Mouse (Mus musculus): ENCODE measurements at regions not wholly inside any gene's neighbourhood (a gene's known extent, or its start where the extent isn't known, plus 50 kb on each side); places are given as distances from the start of the nearest gene placed in this dataset.

GRCm38 (mm10) chr5:55276265-55276837 lies 1278.1 kb downstream of the Stim2 start:
- no peak overlapping the region for H3K9ac ChIP-seq (replicated peaks)
- H3K4me2 ChIP-seq (replicated peaks): no peak overlapping the region
- no peaks in the 10 kb centered on the region for H3K36me3 ChIP-seq
- WGBS: 93% methylated on average over 1 of the region's 1 CpGs
- no peaks in the 10 kb centered on the region for H3K4me1 ChIP-seq
- no peak overlapping the region for H3K4me3 ChIP-seq
- ATAC-seq (ENCODE audit: low FRiP score, low read depth): no peak
- H3K27me3 ChIP-seq: no peaks in the 10 kb centered on the region
- no peak overlapping the region for H3K27ac ChIP-seq (replicated peaks)
- no peaks in the 10 kb centered on the region for H3K9me3 ChIP-seq

GRCm38 (mm10) chr5:55293301-55293700 lies 1295.0 kb downstream of the Stim2 start:
- H3K9ac ChIP-seq (replicated peaks): no peak overlapping the region
- H3K9me3 ChIP-seq: no peaks in the 10 kb centered on the region
- ATAC-seq (ENCODE audit: low FRiP score, low read depth): peak; percentile 60; the same call in 1 of the 2 replicates
- H3K4me1 ChIP-seq: peaks cover 4% of the 10 kb centered on the region; the same call in 1 of the 2 replicates
- H3K27ac ChIP-seq (replicated peaks): no peak overlapping the region
- no peaks in the 10 kb centered on the region for H3K36me3 ChIP-seq
- 72% methylated on average over 2 of the region's 2 CpGs for WGBS
- H3K4me3 ChIP-seq: no peak overlapping the region
- H3K4me2 ChIP-seq (replicated peaks): no peak overlapping the region
- H3K27me3 ChIP-seq: no peaks in the 10 kb centered on the region

DNA sequence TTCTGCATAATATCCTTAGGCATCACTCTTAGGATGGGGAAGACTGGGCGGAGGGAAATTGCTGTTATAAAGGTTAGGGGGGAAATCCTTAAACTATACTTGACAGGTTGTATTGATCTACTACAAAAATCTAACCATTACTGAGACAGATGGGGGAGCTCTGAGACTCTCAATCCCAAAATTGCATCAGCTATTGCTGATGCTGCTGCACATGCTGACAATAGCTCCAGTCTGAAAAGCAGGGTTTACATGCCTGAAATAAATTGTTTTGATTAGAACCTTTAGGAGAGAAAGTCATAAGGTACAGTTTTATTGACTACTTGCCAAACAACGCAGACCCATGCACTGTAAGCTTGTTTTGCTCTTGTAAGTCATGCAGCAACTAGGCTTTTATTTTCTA lies 1295.7 kb downstream of the Stim2 start:
- no peaks in the 10 kb centered on the region for H3K36me3 ChIP-seq
- H3K27ac ChIP-seq (replicated peaks): no peak overlapping the region
- H3K4me3 ChIP-seq: no peak overlapping the region
- H3K9me3 ChIP-seq: no peaks in the 10 kb centered on the region
- WGBS: 69% methylated on average over 2 of the region's 2 CpGs
- H3K4me1 ChIP-seq: peaks cover 4% of the 10 kb centered on the region; the same call in 1 of the 2 replicates
- H3K4me2 ChIP-seq (replicated peaks): no peak overlapping the region
- no peak overlapping the region for H3K9ac ChIP-seq (replicated peaks)
- no peaks in the 10 kb centered on the region for H3K27me3 ChIP-seq
- ATAC-seq (ENCODE audit: low FRiP score, low read depth): 0 out of 2 replicates have a peak, but pooled peaks have one; percentile 19

- Histone ChIP-seq H3K4me1 (peaks cover 4% of the 10 kb centered on the region; the same call in 1 of the 2 replicates), H3K4me3 (no peak overlapping the region), H3K36me3 (no peaks in the 10 kb centered on the region), H3K27ac (replicated peaks) (0 out of 2 replicates have a peak overlapping the region, but pooled peaks have one; percentile 22), H3K9me3 (no peaks in the 10 kb centered on the region), H3K4me2 (replicated peaks) (no peak overlapping the region), H3K27me3 (no peaks in the 10 kb centered on the region), H3K9ac (replicated peaks) (no peak overlapping the region)
- 41% methylated on average over 4 of the region's 4 CpGs for WGBS
- no peak for ATAC-seq (ENCODE audit: low FRiP score, low read depth)
Measured at GRCm38 (mm10) chr5:55294781-55295180, 1296.5 kb downstream of the Stim2 start.

- 63% methylated on average over 5 of the region's 5 CpGs for WGBS
- Histone ChIP-seq H3K4me1 (no peaks in the 10 kb centered on the region), H3K9me3 (no peaks in the 10 kb centered on the region), H3K4me2 (replicated peaks) (no peak overlapping the region), H3K36me3 (no peaks in the 10 kb centered on the region), H3K27me3 (no peaks in the 10 kb centered on the region), H3K9ac (replicated peaks) (no peak overlapping the region), H3K27ac (replicated peaks) (no peak overlapping the region), H3K4me3 (no peak overlapping the region)
- ATAC-seq (ENCODE audit: low FRiP score, low read depth): peak; percentile 52
Measured at GRCm38 (mm10) chr5:55301538-55301937, 1303.2 kb downstream of the Stim2 start.

GRCm38 (mm10) chr5:55345968-55346367 lies 1347.7 kb downstream of the Stim2 start:
- no peaks in the 10 kb centered on the region for H3K9me3 ChIP-seq
- H3K36me3 ChIP-seq: no peaks in the 10 kb centered on the region
- H3K27ac ChIP-seq (replicated peaks): no peak overlapping the region
- no peak overlapping the region for H3K4me2 ChIP-seq (replicated peaks)
- H3K9ac ChIP-seq (replicated peaks): no peak overlapping the region
- ATAC-seq (ENCODE audit: low FRiP score, low read depth): no peak
- no peak overlapping the region for H3K4me3 ChIP-seq
- no peaks in the 10 kb centered on the region for H3K4me1 ChIP-seq
- WGBS: 67% methylated on average over 1 of the region's 1 CpGs
- no peaks in the 10 kb centered on the region for H3K27me3 ChIP-seq

DNA sequence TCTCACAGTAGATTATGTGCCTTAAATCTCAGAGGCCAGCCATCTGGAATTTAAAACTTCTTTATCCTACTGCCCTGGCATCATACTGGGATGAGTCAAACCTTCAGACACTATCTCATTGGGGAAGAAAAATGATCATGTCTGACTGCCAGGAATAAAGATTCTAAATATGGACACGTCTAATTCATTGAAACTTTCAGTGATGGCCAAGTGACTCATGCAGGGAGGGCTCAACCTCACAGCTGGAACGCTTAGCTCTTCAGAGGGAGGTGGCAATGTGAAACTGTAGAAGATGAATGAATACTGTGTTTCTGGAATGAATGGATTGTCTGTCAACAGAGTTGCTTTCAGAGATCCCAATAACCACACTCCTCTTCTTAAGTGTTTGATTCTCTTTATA lies 1357.2 kb downstream of the Stim2 start:
- no peaks in the 10 kb centered on the region for H3K27me3 ChIP-seq
- H3K4me3 ChIP-seq: no peak overlapping the region
- H3K4me1 ChIP-seq: no peaks in the 10 kb centered on the region
- H3K9me3 ChIP-seq: no peaks in the 10 kb centered on the region
- no peak overlapping the region for H3K27ac ChIP-seq (replicated peaks)
- 28% methylated on average over 2 of the region's 2 CpGs for WGBS
- no peaks in the 10 kb centered on the region for H3K36me3 ChIP-seq
- peak; percentile 38; the same call in 1 of the 2 replicates for ATAC-seq (ENCODE audit: low FRiP score, low read depth)
- H3K4me2 ChIP-seq (replicated peaks): no peak overlapping the region
- H3K9ac ChIP-seq (replicated peaks): no peak overlapping the region

GRCm38 (mm10) chr5:55374295-55374694 lies 1376.0 kb downstream of the Stim2 start:
- H3K27me3 ChIP-seq: no peaks in the 10 kb centered on the region
- H3K9me3 ChIP-seq: no peaks in the 10 kb centered on the region
- H3K9ac ChIP-seq (replicated peaks): no peak overlapping the region
- WGBS: 81% methylated on average over 3 of the region's 3 CpGs
- no peak overlapping the region for H3K27ac ChIP-seq (replicated peaks)
- ATAC-seq (ENCODE audit: low FRiP score, low read depth): no peak
- H3K36me3 ChIP-seq: no peaks in the 10 kb centered on the region
- H3K4me2 ChIP-seq (replicated peaks): no peak overlapping the region
- no peaks in the 10 kb centered on the region for H3K4me1 ChIP-seq
- H3K4me3 ChIP-seq: no peak overlapping the region

- ATAC-seq (ENCODE audit: low FRiP score, low read depth): no peak
- H3K36me3 ChIP-seq: no peaks in the 10 kb centered on the region
Measured at GRCm38 (mm10) chr5:55390846-55391245, 1392.5 kb downstream of the Stim2 start.

GRCm38 (mm10) chr5:55395986-55396385 lies 1397.7 kb downstream of the Stim2 start:
- ATAC-seq (ENCODE audit: low FRiP score, low read depth): no peak
- no peak overlapping the region for H3K9ac ChIP-seq (replicated peaks)
- no peaks in the 10 kb centered on the region for H3K27me3 ChIP-seq
- 49% methylated on average over 2 of the region's 2 CpGs for WGBS
- no peaks in the 10 kb centered on the region for H3K9me3 ChIP-seq
- no peaks in the 10 kb centered on the region for H3K36me3 ChIP-seq
- no peak overlapping the region for H3K27ac ChIP-seq (replicated peaks)
- no peak overlapping the region for H3K4me3 ChIP-seq
- peaks cover under 1% of the 10 kb centered on the region; the same call in 1 of the 2 replicates for H3K4me1 ChIP-seq
- no peak overlapping the region for H3K4me2 ChIP-seq (replicated peaks)

More at GRCm38 (mm10) chr5:55390846-55391245, 1392.5 kb downstream of the Stim2 start:
- Histone ChIP-seq H3K4me1 (peaks cover 8% of the 10 kb centered on the region; the same call in 1 of the 2 replicates), H3K27me3 (no peaks in the 10 kb centered on the region), H3K27ac (replicated peaks) (no peak overlapping the region), H3K9ac (replicated peaks) (no peak overlapping the region), H3K9me3 (no peaks in the 10 kb centered on the region), H3K4me2 (replicated peaks) (no peak overlapping the region), H3K4me3 (no peak overlapping the region)
- 13% methylated on average over 4 of the region's 4 CpGs for WGBS

GRCm38 (mm10) chr5:55416146-55416545 lies 1417.8 kb downstream of the Stim2 start:
- 88% methylated on average over 5 of the region's 5 CpGs for WGBS
- no peaks in the 10 kb centered on the region for H3K36me3 ChIP-seq
- H3K4me1 ChIP-seq: no peaks in the 10 kb centered on the region
- ATAC-seq (ENCODE audit: low FRiP score, low read depth): no peak
- H3K4me3 ChIP-seq: no peak overlapping the region
- H3K27me3 ChIP-seq: no peaks in the 10 kb centered on the region
- no peak overlapping the region for H3K27ac ChIP-seq (replicated peaks)
- no peak overlapping the region for H3K4me2 ChIP-seq (replicated peaks)
- H3K9me3 ChIP-seq: no peaks in the 10 kb centered on the region
- no peak overlapping the region for H3K9ac ChIP-seq (replicated peaks)

DNA sequence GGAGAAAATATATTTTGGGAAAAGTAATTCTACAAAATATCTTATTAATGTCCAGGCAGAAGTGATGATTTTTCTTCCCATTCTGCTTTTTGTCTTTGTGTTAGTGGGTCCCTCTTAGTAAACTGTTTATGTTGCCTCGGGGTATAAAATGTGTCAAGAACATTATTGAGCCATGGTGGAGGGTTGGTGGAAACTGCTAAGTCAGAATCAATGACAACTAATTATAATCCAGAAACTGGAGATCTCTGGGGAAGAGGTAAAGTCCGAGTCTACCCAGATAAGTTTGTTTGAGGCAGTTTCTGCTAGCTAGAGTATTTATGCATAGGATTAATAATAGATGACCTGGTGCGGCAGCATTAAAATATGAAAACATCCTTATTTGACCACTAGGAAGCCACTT lies 1440.9 kb downstream of the Stim2 start:
- H3K27ac ChIP-seq (replicated peaks): no peak overlapping the region
- H3K36me3 ChIP-seq: no peaks in the 10 kb centered on the region
- WGBS: 77% methylated on average over 3 of the region's 3 CpGs
- no peaks in the 10 kb centered on the region for H3K4me1 ChIP-seq
- H3K27me3 ChIP-seq: no peaks in the 10 kb centered on the region
- no peaks in the 10 kb centered on the region for H3K9me3 ChIP-seq
- H3K4me3 ChIP-seq: no peak overlapping the region
- H3K9ac ChIP-seq (replicated peaks): no peak overlapping the region
- no peak overlapping the region for H3K4me2 ChIP-seq (replicated peaks)
- no peak for ATAC-seq (ENCODE audit: low FRiP score, low read depth)

DNA sequence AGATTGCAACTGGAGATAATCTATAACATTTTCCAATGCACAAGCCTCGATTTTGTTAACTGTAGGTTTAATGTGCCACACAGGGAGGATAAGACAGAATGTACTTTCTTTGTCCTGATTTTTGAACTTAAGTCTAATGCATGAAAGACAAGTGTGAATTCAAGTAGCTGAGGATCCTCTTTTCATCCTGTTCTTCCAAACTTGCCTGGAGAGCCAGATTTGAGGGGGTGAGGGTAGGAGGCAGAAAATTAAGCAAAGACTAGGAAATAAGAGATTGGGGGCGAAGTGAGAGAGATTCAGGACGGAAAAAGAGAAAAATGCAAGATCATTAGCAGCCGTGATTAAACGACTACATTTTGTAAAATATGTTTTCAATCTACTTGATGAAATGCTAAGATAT lies 1450.8 kb downstream of the Stim2 start:
- WGBS: 80% methylated on average over 5 of the region's 5 CpGs
- Histone ChIP-seq H3K36me3 (no peaks in the 10 kb centered on the region), H3K27ac (replicated peaks) (no peak overlapping the region), H3K4me1 (no peaks in the 10 kb centered on the region), H3K9me3 (no peaks in the 10 kb centered on the region), H3K27me3 (no peaks in the 10 kb centered on the region), H3K4me3 (no peak overlapping the region), H3K4me2 (replicated peaks) (no peak overlapping the region), H3K9ac (replicated peaks) (no peak overlapping the region)
- no peak for ATAC-seq (ENCODE audit: low FRiP score, low read depth)

Measured in midbrain, embryonic 12.5 days (tissue).